Mouse (Mus musculus): ENCODE results near the gene Vmn1r104.
"Not testable (repeated sequence)": the region's sequence is repeated elsewhere in the genome, so short reads cannot be mapped to it uniquely, and the experiment has no call there.

Vmn1r104 gene

DNA sequence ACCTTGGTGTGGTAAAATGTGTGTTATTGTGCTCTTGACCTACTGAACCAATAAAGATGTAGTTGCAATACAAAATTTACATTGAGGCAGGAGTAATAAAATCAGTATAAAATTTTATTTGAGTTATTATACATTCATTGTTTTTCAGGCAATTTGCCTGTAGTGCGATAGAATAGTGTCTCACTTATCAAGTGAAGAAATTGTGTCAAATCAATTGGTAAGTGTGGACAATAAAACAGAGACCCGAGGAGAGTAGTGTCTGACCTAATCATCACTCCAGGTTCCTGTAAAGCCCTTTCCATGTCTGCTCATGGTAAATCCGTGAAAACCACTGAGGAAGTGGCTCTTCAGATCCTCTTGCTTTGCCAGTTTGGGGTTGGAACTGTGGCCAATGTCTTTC, at the start of gene Vmn1r104:
Gene Vmn1r104 (plus strand): TSS at position 301 of the 400 bp plus-strand sequence.
- DNase-seq (ENCODE audit: low spot score in 2 of 2), result not testable (repeated sequence)

DNA sequence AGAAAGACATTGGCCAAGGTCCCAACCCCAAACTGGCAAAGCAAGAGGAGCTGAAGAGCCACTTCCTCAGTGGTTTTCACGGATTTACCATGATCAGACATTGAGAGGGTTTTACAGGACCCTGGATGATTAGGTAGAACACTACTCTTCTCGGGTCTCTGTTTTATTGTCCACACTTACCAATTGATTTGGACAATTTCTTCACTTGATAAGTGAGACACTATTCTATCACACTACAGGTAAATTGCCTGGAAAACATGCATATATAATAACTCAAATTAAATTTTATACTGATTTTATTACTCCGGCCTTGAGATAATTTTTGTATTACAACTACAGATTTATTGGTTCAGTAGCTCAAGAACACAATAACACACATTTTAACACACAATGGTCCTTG, 23.2 kb upstream of the Vmn1r104 start, which contains the start of gene Vmn1r103:
Gene Vmn1r103 (minus strand): TSS at position 101 of the 400 bp plus-strand sequence.
- DNase-seq (ENCODE audit: low spot score in 2 of 2), result not testable (repeated sequence)

DNA sequence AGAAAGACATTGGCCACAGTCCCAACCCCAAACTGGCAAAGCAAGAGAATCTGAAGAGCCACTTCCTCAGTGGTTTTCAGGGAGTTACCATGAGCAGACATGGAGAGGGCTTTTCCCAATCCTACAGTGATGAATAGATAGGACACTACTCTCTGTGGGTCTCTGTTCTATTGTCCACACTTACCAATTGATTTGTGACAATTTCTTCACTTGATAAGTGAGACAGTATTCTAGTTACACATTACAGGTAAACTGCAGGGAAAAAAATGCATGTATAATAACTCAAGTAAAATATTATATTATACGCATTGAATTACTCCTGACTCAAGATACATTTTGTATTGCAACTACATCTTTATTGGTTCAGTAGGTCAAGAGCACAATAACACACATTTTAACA, 12.0 kb downstream of the Vmn1r104 start, which contains the start of gene Gm5726:
Gene Gm5726 (minus strand): TSS at position 101 of the 400 bp plus-strand sequence.
- not testable (repeated sequence) for DNase-seq (ENCODE audit: low spot score in 2 of 2)

DNA sequence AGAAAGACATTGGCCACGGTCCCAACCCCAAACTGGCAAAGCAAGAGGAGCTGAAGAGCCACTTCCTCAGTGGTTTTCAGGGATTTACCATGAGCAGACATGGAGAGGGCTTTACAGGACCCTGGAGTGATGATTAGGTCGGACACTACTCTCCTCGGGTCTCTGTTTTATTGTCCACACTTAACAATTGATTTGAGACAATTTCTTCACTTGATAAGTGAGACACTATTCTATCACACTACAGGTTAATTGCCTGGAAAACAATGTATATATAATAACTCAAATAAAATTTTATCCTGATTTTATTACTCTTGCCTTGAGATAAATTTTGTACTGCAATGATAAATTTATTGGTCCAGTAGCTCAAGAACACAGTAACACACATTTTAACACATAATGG, 42.5 kb downstream of the Vmn1r104 start, which contains the start of gene Gm4141:
Gene Gm4141 (minus strand): TSS at position 101 of the 400 bp plus-strand sequence.
- not testable (repeated sequence) for DNase-seq (ENCODE audit: low spot score in 2 of 2)
